Mouse (Mus musculus) B cell, adult 2 months (primary cell): ENCODE measurements at regions not wholly inside any gene's neighbourhood (a gene's known extent, or its start where the extent isn't known, plus 50 kb on each side); places are given as distances from the start of the nearest gene placed in this dataset.

ENCODE experiments used
- DNase-seq, 2 experiments: peaks; one replicate each; pipeline ENCODE4 v3.0.0; 2022

DNA sequence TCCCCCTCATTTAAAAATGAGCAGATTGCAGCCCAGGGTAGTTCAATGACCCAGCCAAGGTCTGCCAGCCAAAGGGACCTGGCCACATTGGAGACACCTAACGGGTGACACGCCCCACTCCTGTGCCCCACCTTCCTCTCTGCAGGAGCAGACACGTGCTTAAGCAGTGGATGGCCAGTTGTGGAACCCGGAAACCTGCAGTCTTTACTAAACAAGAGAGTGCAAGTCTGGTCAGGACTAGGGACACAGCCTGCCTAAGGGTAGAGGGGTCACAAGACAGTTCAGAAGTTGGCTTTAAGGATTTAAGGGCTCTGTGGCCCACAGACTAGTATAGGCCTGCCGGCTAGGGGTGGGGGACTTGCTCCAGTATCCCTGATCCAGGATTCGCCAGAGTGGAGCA is 179.2 kb upstream of the Gm4791 start:
- no peak for DNase-seq

DNA sequence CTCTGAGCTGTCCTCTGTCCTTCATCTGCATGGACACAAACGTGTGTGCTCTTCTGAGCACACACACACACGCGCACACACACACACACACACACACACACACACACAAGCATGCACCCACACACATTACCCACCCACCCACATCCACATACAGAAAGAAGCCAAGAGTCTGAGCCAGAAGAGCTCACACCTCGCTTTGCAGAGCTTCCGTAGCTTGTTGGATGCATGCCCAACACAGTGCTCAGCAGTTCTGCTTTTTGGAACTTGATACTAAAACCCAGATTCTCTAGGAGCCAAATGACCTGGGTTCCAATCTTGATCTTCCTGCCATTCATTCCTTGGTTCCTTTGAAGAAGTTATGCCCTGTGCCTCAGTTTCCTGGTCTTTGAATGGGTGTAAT is 182.4 kb upstream of the Gm4791 start:
- no peak for DNase-seq

DNA sequence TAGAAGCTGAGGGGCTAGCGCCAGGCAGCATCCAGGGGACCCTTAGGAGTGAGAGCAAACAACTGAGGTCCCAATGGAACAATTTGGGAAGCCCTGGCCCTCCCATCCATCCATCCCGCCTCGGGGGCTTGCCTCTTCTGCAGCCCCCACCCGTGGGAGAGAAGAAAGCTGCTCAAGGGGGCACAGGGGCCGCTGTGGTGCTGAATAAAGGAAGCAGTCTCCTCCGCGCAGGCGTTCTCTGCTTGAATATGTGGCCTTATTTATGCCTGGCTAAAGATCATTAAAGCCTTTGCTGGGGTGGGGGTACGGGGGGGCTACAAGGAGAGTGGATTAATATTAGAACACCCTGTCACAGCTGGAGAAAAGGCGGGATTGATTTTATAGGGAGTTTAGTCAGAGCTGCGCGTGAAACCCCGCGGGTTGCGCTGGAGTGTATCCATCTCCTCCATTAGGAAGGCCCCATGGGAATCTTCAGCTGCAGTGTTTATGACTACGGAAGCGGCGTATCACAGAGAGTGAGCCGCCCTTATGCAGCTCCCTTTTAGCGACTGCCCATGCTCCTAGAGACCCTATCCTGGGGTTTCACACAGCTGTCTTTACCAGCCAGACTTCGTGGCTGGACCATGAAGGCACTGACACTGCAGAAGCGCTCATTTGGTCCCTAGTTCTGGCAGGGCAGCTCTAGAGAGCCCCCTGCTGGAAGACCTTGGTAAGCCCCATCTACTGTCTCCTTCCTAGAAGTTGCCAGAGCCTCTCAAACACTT is 183.9 kb upstream of the Gm4791 start:
- no peak for DNase-seq

DNA sequence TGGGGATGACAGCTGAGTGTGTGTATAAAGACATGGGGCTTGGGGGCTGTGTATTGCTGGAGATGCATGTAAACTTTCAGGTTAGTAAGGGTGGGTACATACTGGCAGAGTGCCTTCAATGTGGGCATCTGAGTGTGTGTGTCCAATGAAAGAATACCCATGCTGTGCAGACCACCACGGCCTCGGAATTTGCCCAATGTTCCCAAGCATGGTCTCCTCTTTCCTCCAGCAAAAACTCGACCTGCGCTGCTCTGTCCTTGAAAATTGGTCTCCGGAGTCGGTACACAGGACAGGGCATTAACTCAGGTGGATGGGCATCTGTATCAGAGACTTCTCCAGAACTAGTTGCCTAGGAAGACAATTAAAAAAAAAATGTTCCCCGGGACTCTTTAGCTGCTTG is 188.3 kb upstream of the Gm4791 start:
- DNase-seq = no peak

DNA sequence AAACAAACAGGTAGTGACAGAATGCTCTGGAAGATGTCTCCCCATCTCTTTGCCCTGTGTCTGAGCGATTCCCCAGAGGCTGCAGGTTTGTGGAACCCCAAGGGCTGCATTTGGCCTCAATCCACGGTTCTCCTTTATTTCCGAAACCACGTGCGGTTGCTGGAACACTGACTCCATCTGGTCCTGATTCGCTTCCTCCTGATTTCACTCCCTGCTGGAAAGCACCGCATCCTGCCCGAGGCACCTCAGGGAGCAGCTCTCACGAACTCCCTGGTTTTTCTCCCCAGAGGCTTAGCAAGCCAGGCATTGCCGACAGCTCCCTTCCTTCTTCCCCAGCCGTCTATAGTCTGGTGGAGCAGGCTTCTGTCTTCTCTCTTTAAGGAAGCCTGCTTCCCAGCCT is 203.1 kb upstream of the Gm4791 start:
- DNase-seq = no peak

DNA sequence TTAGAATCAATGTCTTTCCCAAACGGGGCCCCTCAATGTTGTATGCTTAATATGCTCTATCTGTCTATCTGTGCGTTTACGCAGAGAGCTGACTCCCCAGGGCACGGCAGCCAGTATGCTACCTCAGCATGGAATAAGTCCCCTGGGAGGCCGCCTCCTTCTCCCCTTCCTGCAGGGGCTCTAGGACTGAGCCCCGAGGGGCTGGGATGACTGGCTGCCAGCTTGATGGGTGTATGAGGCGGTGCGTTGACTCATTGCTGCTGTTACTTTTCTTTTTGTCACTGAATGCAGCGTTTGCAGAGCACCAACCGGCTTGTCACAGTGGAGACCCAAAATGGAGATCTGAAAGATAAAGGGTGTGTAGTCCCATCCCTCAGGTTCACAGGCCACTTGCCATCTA is 209.5 kb upstream of the Gm4791 start:
- no peak for DNase-seq

DNA sequence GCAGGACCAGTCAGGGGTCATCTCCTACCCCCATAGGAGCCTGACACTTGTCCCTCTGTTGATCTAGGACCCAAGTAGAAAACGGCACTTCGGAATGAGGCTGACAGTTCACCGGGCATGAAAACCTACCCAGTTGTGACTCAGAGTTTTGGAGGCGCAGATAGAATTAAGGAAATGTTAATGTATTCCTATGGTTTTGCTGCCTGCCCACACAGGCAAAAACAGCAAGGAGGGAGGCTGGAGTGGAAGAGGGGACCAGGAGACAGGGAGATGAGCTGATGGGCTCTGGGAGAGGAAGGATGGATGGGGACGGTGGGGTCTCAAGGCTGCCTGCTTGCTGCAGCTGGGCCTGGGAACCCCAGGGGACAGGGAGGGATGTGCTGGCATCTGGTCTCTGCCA is 210.1 kb upstream of the Gm4791 start:
- no peak for DNase-seq

DNA sequence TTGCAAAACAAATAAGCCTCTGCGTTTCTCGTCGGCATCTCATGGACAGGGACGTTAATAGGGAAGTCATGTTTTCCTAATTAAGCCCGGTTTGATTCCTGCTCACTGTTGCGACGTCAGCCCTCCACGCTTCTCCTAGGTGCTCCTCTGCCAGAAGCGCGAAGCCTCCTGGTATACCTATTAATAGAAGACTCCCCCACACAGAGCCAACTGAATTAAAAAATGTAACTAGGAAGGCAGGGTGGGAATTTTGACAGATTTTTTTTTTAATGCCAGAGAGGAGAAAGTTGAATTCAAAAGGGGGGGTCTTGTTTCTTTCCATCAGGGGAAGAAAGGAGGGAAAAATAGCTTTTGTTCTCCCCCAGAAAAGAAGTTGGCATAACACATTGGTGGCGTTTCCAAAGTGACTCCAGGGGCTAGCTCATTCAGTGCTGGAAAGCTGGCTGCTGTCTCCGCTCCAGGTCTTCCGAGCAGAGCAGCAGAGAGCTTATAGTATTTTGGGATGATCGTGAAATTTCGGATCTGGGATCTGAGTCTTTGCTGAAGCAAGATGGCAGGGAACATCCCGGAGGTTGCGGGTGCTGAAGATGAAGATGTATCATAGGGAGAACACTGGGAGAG is 214.1 kb upstream of the Gm4791 start:
- no peak for DNase-seq

DNA sequence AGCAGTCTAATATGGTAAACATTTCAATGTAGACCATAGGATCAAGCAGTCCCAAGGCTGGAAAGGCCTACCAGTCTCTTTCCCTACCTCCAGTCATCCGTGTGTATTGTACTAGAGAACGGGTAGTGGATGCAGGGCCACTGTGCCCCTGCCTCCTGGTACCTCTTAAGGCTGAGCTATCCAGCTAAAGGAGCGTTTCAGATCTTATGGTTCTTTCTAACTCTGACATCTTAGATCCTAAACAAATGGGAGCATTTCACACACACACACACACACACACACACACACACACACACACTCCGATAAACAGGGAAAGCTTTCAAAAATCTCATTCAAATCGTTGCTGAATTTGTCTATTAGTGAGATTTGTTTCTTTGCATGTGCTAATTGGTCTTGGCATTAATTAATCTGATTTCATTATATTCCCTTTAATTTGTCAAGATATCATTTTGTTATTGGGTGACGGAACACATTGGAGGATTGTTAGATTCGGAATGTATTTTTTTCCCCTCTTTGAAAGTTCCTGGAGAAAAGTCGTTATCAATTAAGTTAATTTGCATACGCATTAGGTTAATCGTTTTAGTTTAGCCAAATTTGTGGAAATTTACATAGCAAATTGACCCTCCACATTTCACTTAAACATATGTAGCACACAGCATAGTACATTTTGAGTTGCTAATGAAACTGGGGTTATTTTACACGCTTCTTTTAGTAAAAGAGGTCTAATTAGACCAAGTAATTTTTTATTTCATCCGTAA is 214.8 kb upstream of the Gm4791 start:
- DNase-seq = no peak

DNA sequence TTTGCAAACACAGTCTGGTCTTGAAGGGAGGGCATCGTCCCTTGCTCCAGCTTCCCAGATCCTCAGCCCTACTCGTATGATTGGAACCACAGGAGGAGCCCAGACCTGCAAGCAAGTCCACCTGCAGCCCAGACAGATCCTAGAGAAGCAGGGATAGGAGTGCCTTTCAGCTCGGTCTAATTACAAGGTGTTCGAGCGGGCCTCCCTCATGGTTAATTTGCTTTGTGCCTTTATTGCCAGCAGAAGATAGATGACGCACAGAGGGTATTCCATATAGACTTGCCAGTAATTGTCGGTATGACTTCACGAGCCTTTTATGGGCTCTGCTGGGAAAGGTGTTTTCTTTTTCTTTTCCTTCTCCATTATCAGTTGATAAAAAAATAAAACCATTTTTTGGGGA is 216.9 kb upstream of the Gm4791 start:
- DNase-seq = no peak

DNA sequence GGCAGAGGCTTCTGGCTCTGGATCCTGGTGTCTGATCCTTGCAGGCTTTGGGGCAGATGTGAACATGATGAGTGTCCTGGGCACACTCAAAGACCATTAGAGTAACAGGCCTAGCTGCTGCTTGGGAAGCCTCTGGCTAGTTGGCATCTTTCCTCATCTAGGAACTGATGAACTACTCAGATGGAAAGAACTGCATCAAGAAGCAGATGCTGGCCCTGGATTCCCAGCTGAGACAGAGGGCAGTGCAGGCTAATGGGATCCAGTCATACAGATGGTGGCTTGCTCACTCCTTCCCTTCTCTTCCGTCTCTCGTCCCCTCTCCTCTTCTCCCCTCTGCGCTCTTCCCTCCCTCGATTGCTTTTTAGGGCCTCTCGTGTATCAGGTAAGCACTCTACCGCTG is 219.8 kb upstream of the Gm4791 start:
- DNase-seq = no peak

DNA sequence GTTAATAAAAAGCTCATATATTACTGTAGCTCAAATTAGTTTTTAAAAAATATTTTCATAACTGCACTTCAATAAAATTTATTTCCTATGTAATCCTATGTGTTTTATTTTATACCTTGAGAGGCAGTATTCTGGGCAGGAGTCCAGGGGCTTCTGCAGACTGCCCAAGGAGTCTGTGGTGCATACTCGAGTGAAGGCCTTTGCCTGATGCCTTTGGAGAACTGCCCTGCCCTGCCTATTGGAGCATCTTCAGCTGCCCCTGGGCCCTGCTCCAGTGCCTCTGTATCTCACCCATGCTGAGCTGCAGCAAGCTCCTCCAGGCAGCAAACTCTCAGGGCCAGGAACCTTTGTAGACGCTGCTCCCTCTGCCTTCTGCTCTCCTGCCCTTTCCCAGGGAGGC is 223.7 kb upstream of the Gm4791 start:
- no peak for DNase-seq

DNA sequence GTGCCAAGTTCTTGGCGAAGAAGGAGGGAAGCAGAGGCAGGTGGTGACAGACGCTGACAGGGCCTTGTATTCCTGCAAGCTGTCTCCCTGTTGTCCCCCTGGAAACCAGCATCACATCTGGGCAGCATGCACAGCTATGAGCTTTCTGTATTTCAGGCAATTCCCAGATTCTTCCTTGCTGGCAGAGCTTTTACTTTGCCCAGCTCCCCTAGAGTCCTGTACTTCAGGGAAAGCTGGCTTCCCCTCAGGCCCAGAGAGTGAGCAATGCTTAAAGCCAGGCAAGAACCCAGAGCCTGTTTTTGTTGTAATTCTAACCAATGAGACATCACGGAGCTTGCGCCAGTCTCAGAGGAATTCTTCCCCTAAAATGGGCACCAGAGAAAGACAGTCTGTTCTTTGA is 238.3 kb upstream of the Gm4791 start:
- no peak for DNase-seq

DNA sequence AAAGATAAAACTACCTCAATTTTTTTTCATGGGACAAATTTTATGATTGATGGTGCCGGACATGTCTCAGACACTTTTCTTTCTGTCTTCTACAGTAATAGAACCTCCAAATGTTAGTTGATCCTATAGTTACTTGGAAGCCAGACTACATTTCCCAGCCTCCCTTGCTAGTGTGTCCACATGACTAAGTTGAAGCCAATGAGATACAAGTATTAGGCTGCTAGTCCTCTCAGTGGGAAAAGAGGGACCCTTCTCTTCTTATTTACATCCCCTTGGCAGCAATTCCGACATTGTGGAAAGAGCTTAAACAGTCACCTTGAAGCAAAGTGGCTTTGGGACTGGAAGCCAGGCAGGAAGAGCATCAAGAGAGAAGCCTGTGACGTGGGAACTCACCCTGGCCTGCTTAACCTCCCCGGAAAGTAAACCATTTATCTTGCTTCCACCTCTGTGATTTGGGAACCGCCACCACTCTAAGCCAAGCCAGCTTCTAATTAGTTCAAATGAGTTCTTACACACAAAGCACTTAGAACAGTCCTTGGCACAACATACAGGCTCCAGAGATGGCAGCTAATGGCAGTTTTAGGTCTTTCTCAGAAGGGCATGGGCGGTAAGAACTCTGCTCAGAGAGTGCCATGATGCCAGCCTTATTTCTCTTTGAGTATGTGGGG is 241.4 kb upstream of the Gm4791 start:
- no peak for DNase-seq

DNA sequence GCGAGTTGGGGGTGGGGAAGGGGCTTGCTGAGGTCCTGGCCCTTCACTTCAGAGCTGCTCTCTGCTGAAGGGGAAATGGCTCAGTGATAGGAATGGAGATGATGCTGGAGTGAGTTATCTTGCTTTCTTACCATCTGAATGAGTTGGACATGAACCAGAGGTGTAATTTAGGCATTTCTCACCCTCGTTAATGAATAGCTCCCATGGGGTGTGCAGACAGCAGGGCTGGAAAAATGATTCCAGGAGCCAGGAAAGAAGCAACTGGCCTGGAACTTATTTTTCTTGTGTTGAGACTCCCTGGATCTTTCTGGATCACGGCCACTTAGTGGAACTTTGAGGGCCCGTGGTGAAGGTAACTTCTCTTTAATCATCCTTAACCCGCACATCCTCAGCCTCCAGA is 246.6 kb upstream of the Gm4791 start:
- DNase-seq = no peak

DNA sequence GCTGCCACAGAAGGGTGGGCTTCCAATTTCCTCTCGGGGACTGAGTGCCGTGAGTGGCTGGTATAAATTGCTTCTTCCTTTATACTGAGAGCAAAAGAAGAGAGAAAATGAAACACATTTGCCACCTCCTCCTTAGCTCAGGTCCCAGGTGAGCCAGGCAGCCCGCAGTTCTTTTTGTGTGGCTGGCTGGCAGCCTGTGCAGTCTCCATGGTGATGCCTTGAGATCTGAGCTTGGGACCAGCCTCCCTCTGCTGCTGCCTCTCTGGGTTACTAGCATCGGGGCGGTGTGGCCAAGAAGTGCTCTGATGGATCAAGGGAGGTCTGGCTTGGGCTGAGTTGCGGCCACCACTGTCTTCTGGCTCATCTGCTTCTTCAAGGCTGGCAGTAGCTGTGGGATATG is 249.1 kb upstream of the Gm4791 start:
- no peak for DNase-seq

DNA sequence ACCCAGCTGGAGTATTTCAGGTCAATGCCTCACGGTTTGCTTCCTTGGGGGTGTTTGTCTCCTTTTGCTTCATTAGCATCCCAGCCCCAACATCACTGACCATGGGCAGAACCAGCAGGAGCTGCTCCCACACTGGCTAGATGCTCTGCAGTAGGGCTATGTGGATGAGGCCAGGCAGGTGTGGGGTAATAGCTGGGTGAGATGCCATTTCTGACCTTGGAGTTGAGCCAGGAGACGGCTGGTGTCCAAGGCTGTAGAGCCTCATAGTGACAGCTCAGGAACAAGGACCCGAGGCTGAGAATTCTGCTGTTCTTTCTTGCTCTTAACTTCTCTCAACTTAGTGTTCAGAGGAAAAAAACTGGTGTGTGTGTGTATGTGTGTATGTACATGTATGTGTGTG is 252.3 kb upstream of the Gm4791 start:
- no peak for DNase-seq

DNA sequence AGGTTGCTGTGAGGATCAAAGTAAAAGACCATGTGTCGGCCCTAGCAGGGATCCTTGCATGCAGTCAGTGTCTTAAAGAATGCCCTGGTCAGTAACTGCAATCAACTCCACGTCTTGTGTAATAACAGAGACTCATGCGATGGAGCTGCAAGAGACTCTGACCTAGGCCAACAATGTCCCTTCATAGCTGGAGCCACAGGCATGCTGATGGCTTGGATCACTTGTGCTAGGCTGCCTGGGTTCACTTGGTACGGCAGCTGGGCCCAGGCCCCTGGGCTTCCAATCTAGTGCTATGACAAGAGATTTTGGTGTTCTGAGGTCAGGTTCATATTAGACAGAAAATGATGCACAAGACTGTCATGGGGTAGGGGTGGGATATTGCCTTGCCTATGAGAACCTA is 258.0 kb upstream of the Gm4791 start:
- DNase-seq = no peak

DNA sequence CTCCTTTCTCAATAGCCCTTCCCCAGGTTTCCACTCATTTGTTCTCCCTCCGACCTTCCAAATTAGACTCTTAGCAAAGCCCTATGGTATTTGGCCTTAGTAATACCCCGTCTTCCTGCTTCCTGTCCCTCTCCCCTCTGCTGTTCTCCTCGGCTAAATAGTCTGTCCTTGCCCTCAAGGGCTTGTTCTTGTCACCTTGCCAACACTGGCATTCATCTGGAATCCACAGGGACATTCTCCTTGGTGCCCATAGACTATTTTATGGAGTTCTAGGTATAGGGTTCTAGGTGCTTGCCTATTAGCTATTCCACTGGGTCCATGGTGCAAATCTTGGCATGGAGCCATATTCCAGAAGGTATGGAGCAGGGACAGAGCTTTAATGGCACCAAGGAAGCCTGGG is 259.2 kb upstream of the Gm4791 start:
- DNase-seq = no peak

DNA sequence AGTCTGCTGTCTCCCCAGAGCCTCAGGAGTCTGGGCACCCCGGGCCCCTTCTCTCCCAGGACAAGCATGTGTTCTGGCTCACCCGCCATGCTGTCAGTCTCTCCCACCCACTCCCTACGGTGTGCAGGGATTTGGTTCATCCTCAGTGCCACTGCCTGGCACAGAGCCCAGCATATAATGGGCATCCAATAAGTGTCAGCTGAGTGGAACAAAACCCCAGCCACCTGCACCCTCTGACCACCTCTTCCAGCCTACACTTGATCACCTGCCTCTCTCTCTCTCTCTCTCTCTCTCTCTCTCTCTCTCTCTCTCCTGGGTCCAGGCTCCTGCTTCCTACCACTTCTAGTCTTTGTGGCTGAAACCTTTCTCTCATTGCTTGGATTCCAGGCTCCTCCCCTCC is 259.9 kb upstream of the Gm4791 start:
- DNase-seq = no peak

DNA sequence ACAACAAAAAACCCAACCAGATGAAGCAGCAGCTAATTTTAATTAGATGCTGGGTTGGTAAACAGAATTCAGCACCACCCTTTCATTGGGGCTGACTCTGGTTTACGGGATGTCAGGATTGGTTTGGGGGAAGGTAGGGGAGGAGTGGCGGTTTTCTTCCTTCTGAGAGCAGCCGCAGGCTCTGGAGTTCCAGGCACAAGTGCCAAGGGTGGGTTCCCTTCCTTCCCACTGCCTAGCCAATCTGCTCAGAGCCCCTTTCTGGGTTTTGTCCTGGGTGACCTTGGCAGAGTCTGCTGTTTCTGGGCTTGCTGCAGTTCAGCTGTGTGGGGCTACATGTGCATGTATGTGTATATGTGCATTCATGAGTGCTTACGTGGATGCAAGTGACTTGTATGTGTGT is 260.5 kb upstream of the Gm4791 start:
- no peak for DNase-seq

DNA sequence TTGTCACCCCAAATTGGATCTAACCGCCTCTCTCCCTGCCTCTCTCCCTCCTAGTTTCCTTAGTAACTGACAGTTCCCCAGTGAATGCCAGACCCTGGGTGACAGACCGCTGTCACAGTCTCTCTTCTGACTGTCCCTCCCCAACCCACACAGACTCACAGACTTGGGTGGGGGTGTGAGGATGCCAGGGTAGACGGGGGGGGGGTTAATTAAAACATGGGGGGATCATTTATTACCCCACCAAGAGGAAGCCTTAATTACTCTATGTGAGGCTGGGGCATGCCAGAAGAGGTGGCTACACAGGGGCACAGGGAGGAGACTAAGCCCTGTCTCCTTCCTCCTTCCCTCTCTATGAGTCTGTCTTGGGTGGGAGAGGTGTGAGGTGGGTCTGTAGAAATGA is 261.1 kb upstream of the Gm4791 start:
- DNase-seq = no peak

DNA sequence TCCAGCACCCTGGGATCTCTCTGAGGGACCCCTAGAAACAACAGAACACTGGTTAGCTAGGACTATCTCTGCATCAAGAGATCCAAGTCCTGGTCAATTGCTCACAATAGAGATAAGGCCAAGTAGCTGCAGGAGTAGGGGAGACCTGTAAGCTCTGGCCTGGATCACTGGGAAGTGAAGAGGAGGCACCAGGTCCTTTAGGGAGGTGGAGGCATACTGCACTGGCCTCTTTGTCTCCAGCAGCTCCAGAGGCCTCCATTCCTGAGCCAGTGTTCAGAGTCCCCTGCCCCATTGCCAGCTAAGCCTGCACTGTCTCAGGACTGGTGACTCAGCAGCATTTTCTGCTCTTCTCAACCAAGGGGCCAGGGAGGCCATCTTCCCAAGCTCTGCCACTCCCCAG is 262.3 kb upstream of the Gm4791 start:
- no peak for DNase-seq

DNA sequence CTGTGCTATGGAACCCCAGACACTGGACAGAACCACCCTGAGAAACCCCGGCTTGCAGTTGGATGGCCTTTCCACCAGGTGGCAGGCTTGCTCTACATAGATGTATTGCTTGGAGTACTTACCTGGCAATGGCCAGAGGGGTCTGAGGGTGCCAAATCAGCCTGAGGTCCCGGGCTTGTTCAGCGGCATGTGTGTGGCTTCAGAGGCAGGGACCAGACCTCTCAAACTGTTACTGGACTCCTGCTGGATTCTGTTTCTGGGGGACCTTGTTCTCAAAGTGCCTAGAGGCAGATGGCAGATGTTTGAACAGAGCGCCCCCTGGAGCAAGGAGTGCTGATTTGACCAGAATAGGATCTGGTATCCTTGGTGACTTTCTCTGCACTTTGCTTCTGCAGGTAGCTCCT is 262.9 kb upstream of the Gm4791 start:
- peak; percentile 41 to 48 for DNase-seq
